Mouse (Mus musculus): ENCODE data around the gene Map3k9. TPM values are rescaled to one million over a fixed set of nuclear protein-coding genes. Genes with fewer than 3 reads are reported as not detected.

Gene Map3k9
- 0.20 TPM for polyA plus RNA-seq (2012; fragmentation: generic; extraction: Trizol)

DNA sequence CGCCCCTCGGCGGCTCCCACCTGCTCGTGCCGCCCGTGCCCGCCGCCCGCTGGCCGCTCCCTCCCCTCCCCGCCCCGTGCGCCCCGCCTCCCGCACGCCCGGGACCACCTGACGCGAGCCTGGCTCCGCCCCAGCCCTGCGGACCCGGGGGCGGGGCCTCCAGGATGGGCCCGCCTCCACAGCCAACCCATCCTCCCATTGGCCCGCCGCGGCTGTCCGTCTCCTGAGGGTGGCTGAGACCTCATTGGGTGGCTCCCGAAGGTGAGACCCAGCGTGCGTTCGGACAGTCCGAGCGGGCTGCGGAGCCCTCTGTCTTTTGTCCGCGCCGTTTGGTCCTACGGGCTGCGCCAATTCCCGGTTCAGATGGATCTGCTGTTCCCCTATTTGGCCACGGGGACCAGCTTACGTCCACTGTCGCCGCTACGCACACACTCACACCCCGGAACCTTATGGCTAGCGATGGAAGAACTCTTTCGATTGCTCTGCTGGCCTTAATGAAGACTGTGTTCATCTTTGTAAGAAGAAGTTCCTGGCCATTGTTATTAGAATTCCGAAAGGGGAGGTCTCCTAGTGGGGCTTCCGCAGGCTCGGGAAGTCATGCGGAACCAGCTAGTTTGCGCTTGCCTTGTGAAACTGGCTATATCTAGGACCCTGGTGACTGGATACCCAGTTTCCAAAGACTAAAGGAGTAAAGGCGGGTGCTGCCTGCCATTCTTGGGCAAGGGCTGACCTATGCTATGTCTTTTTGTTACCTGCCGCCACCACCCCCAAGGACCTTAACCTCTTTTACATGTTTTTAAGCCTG lies at the start of gene Map3k9:
TSS of gene Map3k9 (minus strand) at position 71 of the 805 bp plus-strand sequence.
- TF ChIP-seq POLR2AphosphoS2 (IDR thresholded peaks at IDR 0.05; ENCODE audit: insufficient read length, low read depth), result no peak
- peak in 1 of 3 experiments; percentile 9 for TF ChIP-seq MYOG (IDR thresholded peaks at IDR 0.05; ENCODE audit: control insufficient read depth in 1 of 3, insufficient read depth in 1 of 3, insufficient read length in 2 of 3, low read depth in 2 of 3)
- no peak for TF ChIP-seq CEBPB (IDR thresholded peaks at IDR 0.05; ENCODE audit: insufficient read depth, poor library complexity, severe bottlenecking)
- TF ChIP-seq REST (IDR thresholded peaks at IDR 0.05; ENCODE audit: insufficient read depth, insufficient read length), result no peak
- TF ChIP-seq POLR2A (IDR thresholded peaks at IDR 0.05; ENCODE audit: insufficient read length, low read depth), result no peak
- peak in 1 of 3 experiments; percentile 41 for TF ChIP-seq MYOD1 (IDR thresholded peaks at IDR 0.05; ENCODE audit: control insufficient read depth in 1 of 3, insufficient read length in 2 of 3, low read depth in 2 of 3)
- no peak for TF ChIP-seq E2F4 (IDR thresholded peaks at IDR 0.05; ENCODE audit: insufficient read depth)
- no peak for TF ChIP-seq SRF (IDR thresholded peaks at IDR 0.05; ENCODE audit: control insufficient read depth, insufficient read length, low read depth)

GRCm38 (mm10) chr12:81828355-81828754 lies 47.4 kb upstream of the Map3k9 start:
- no peak for TF ChIP-seq USF1 (IDR thresholded peaks at IDR 0.05; ENCODE audit: low read depth)
- no peak for TF ChIP-seq SRF (IDR thresholded peaks at IDR 0.05; ENCODE audit: control insufficient read depth, insufficient read length, low read depth)
- TF ChIP-seq POLR2A (IDR thresholded peaks at IDR 0.05; ENCODE audit: insufficient read length, low read depth), result no peak
- no peak for TF ChIP-seq POLR2AphosphoS2 (IDR thresholded peaks at IDR 0.05; ENCODE audit: insufficient read length, low read depth)
- TF ChIP-seq E2F4 (IDR thresholded peaks at IDR 0.05; ENCODE audit: insufficient read depth), result no peak
- TF ChIP-seq REST (IDR thresholded peaks at IDR 0.05; ENCODE audit: insufficient read depth, insufficient read length), result no peak
- no peak for TF ChIP-seq MAX (IDR thresholded peaks at IDR 0.05; ENCODE audit: low read depth)
- TF ChIP-seq MYOG (IDR thresholded peaks at IDR 0.05; ENCODE audit: control insufficient read depth in 1 of 3, insufficient read depth in 1 of 3, insufficient read length in 2 of 3, low read depth in 2 of 3), result no peak
- no peak for TF ChIP-seq TCF3 (IDR thresholded peaks at IDR 0.05; ENCODE audit: insufficient read length, low read depth)
- no peak for TF ChIP-seq TCF12 (IDR thresholded peaks at IDR 0.05; ENCODE audit: insufficient read depth, poor library complexity, severe bottlenecking)
- no peak for TF ChIP-seq CEBPB (IDR thresholded peaks at IDR 0.05; ENCODE audit: insufficient read depth, poor library complexity, severe bottlenecking)
- no peak for TF ChIP-seq MYOD1 (IDR thresholded peaks at IDR 0.05; ENCODE audit: control insufficient read depth in 1 of 3, insufficient read length in 2 of 3, low read depth in 2 of 3)
- no peaks in the 10 kb centered on the region for H3K27me3 ChIP-seq (ENCODE audit: control insufficient read depth, insufficient read depth, insufficient read length)

More for the DNA sequence above, at the start of gene Map3k9:
- Histone ChIP-seq H3K79me2 (ENCODE audit: control insufficient read depth, insufficient read depth) (no peaks in the 10 kb centered on the region), H3K27me3 (ENCODE audit: control insufficient read depth, insufficient read depth, insufficient read length) (peaks cover 53% of the 10 kb centered on the region), H3K36me3 (ENCODE audit: control insufficient read depth, insufficient read depth) (no peaks in the 10 kb centered on the region), H3ac (ENCODE audit: control insufficient read depth, insufficient read length) (no peak within 1 kb of the TSS), H3K4me2 (ENCODE audit: low read depth) (peak within 1 kb of the TSS; percentile 79), H3K4me3 (peak within 1 kb of the TSS; percentile 2)

GRCm38 (mm10) chr12:81822778-81823480 lies 42.0 kb upstream of the Map3k9 start:
- Histone ChIP-seq H3K36me3 (ENCODE audit: control insufficient read depth, insufficient read depth) (no peaks in the 10 kb centered on the region), H3K79me2 (ENCODE audit: control insufficient read depth, insufficient read depth) (no peaks in the 10 kb centered on the region), H3K4me2 (ENCODE audit: low read depth) (peak overlapping the region; percentile 27), H3K27me3 (ENCODE audit: control insufficient read depth, insufficient read depth, insufficient read length) (no peaks in the 10 kb centered on the region), H3K4me3 (no peak overlapping the region), H3ac (ENCODE audit: control insufficient read depth, insufficient read length) (no peak overlapping the region)
- TF ChIP-seq POLR2AphosphoS2 (IDR thresholded peaks at IDR 0.05; ENCODE audit: insufficient read length, low read depth) (no peak), USF1 (IDR thresholded peaks at IDR 0.05; ENCODE audit: low read depth) (no peak), TCF3 (IDR thresholded peaks at IDR 0.05; ENCODE audit: insufficient read length, low read depth) (no peak), TCF12 (IDR thresholded peaks at IDR 0.05; ENCODE audit: insufficient read depth, poor library complexity, severe bottlenecking) (no peak), POLR2A (IDR thresholded peaks at IDR 0.05; ENCODE audit: insufficient read length, low read depth) (no peak), MYOD1 (IDR thresholded peaks at IDR 0.05; ENCODE audit: control insufficient read depth in 1 of 3, insufficient read length in 2 of 3, low read depth in 2 of 3) (no peak), REST (IDR thresholded peaks at IDR 0.05; ENCODE audit: insufficient read depth, insufficient read length) (no peak), E2F4 (IDR thresholded peaks at IDR 0.05; ENCODE audit: insufficient read depth) (no peak), SRF (IDR thresholded peaks at IDR 0.05; ENCODE audit: control insufficient read depth, insufficient read length, low read depth) (no peak)

More at GRCm38 (mm10) chr12:81828355-81828754, 47.4 kb upstream of the Map3k9 start:
- H3K4me3 ChIP-seq, result no peak overlapping the region
- H3K79me2 ChIP-seq (ENCODE audit: control insufficient read depth, insufficient read depth), result no peaks in the 10 kb centered on the region
- H3ac ChIP-seq (ENCODE audit: control insufficient read depth, insufficient read length), result no peak overlapping the region
- H3K4me2 ChIP-seq (ENCODE audit: low read depth), result no peak overlapping the region
- no peaks in the 10 kb centered on the region for H3K36me3 ChIP-seq (ENCODE audit: control insufficient read depth, insufficient read depth)

DNA sequence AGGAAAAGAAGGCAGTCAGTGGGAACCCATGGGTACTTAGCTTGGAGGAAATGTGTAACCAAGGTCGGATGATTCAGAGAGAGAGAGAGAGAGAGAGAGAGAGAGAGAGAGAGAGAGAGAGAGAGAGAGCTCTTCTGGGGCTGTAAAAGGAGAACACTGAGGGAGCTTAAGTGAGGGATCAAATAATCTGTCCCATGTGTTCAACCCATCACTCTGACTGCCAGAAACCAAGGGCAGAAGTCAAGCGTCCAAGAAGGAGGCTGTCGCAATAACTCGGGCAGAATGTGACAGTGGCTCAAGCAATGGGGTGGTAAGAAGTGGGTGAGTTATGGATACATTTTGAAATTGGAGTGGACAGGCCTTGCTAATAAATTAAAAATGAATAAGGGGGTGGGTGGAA lies 41.2 kb upstream of the Map3k9 start:
- Histone ChIP-seq H3K36me3 (ENCODE audit: control insufficient read depth, insufficient read depth) (no peaks in the 10 kb centered on the region), H3K4me3 (no peak overlapping the region), H3K27me3 (ENCODE audit: control insufficient read depth, insufficient read depth, insufficient read length) (no peaks in the 10 kb centered on the region), H3K4me2 (ENCODE audit: low read depth) (peak overlapping the region; percentile 27), H3K79me2 (ENCODE audit: control insufficient read depth, insufficient read depth) (no peaks in the 10 kb centered on the region), H3ac (ENCODE audit: control insufficient read depth, insufficient read length) (no peak overlapping the region)
- TF ChIP-seq CEBPB (IDR thresholded peaks at IDR 0.05; ENCODE audit: insufficient read depth, poor library complexity, severe bottlenecking) (peak; percentile 73), MYOG (IDR thresholded peaks at IDR 0.05; ENCODE audit: control insufficient read depth in 1 of 3, insufficient read depth in 1 of 3, insufficient read length in 2 of 3, low read depth in 2 of 3) (peak in 1 of 3 experiments; percentile 11), MYOD1 (IDR thresholded peaks at IDR 0.05; ENCODE audit: control insufficient read depth in 1 of 3, insufficient read length in 2 of 3, low read depth in 2 of 3) (peak; percentile 12 to 82 (median 48)), POLR2AphosphoS2 (IDR thresholded peaks at IDR 0.05; ENCODE audit: insufficient read length, low read depth) (no peak), REST (IDR thresholded peaks at IDR 0.05; ENCODE audit: insufficient read depth, insufficient read length) (no peak), TCF12 (IDR thresholded peaks at IDR 0.05; ENCODE audit: insufficient read depth, poor library complexity, severe bottlenecking) (no peak)
